Mouse (Mus musculus) forebrain, embryonic 14.5 days (tissue): ENCODE measurements at regions not wholly inside any gene's neighbourhood (a gene's known extent, or its start where the extent isn't known, plus 50 kb on each side); places are given as distances from the start of the nearest gene placed in this dataset.

Experiments used
- ATAC-seq: fragments of 200-750 bp; cut with Nextera tagmentation; 2 replicates; pipeline ENCODE4 v1.8.0; 2017; ENCODE audit warnings: mild to moderate bottlenecking, moderate library complexity
- DNase-seq: peaks from one replicate; pipeline ENCODE4 v3.0.0-alpha.2; 2015; ENCODE audit warnings: low spot score
- H3K27ac ChIP-seq: fragments of 300-500 bp; sonication (generic); 2 replicates; pipeline ENCODE4 v1.5.1; 2014; ENCODE audit warnings: low read depth, mild to moderate bottlenecking, control low read depth, low read length, moderate library complexity
- H3K27me3 ChIP-seq: fragments of 300-500 bp; sonication (generic); replicated peaks from 2 replicates; pipeline ENCODE4 v1.6.1; 2014; ENCODE audit warnings: low read length, control low read depth, mixed read lengths; ENCODE audit not compliant: control insufficient read depth, insufficient read depth
- H3K36me3 ChIP-seq: fragments of 300-500 bp; sonication (generic); 2 replicates; pipeline ENCODE4 v1.6.1; 2014; ENCODE audit warnings: low read length, control low read depth; ENCODE audit not compliant: control insufficient read depth, insufficient read depth
- H3K4me1 ChIP-seq: fragments of 300-500 bp; sonication (generic); 2 replicates; pipeline ENCODE4 v1.6.1; 2014; ENCODE audit warnings: antibody characterized with exemption, low read length, control low read depth; ENCODE audit not compliant: control insufficient read depth, insufficient read depth
- H3K4me2 ChIP-seq: fragments of 300-500 bp; sonication (generic); 2 replicates; pipeline ENCODE4 v1.6.1; 2014; ENCODE audit warnings: mild to moderate bottlenecking, control low read depth, low read length
- H3K4me3 ChIP-seq: fragments of 300-500 bp; sonication (generic); 2 replicates; pipeline ENCODE4 v1.5.1; 2014; ENCODE audit warnings: low read depth, low read length, control low read depth
- H3K9ac ChIP-seq: fragments of 300-500 bp; sonication (generic); 2 replicates; pipeline ENCODE4 v1.6.1; 2014; ENCODE audit warnings: mild to moderate bottlenecking, low read length, control low read depth, moderate library complexity
- H3K9me3 ChIP-seq: fragments of 300-500 bp; sonication (generic); replicated peaks from 2 replicates; pipeline ENCODE4 v1.6.1; 2016; ENCODE audit warnings: low read length, control low read depth, mixed read lengths; ENCODE audit not compliant: control insufficient read depth
- WGBS: fragments of 180-500 bp; shearing (Covaris S2); extraction: QIAGEN DNeasy Blood & Tissue Kit; methylation state at CpG from one replicate; pipeline ENCODE4 v1.1.7; 2014; 5-methylcytosine and 5-hydroxymethylcytosine counted together

- WGBS: 91% methylated on average over 4 of the region's 4 CpGs
- Histone ChIP-seq H3K4me1 (no peaks in the 10 kb centered on the region), H3K4me2 (no peak overlapping the region), H3K36me3 (no peaks in the 10 kb centered on the region), H3K4me3 (no peak overlapping the region), H3K27ac (no peak overlapping the region), H3K9ac (no peak overlapping the region), H3K27me3 (no peaks in the 10 kb centered on the region), H3K9me3 (no peaks in the 10 kb centered on the region)
- no peak for ATAC-seq
- DNase-seq: no peak
These were observed 310.8 kb upstream of the Actbl2 start for GRCm38 (mm10) chr13:110944061-110944460.

- Histone ChIP-seq H3K4me3 (no peak overlapping the region), H3K27ac (no peak overlapping the region), H3K36me3 (no peaks in the 10 kb centered on the region), H3K9me3 (no peaks in the 10 kb centered on the region), H3K9ac (no peak overlapping the region), H3K4me1 (no peaks in the 10 kb centered on the region), H3K27me3 (no peaks in the 10 kb centered on the region), H3K4me2 (no peak overlapping the region)
- ATAC-seq: no peak
- no peak for DNase-seq
- WGBS: 94% methylated on average over 5 of the region's 5 CpGs
These were observed 310.1 kb upstream of the Actbl2 start for GRCm38 (mm10) chr13:110944683-110945082.

GRCm38 (mm10) chr13:110960212-110960611 lies 294.6 kb upstream of the Actbl2 start:
- ATAC-seq (no peak), DNase-seq (no peak)
- Histone ChIP-seq H3K4me1 (no peaks in the 10 kb centered on the region), H3K9me3 (no peaks in the 10 kb centered on the region), H3K4me2 (no peak overlapping the region), H3K9ac (no peak overlapping the region), H3K4me3 (no peak overlapping the region), H3K27me3 (no peaks in the 10 kb centered on the region), H3K27ac (no peak overlapping the region), H3K36me3 (no peaks in the 10 kb centered on the region)
- 88% methylated on average over 5 of the region's 5 CpGs for WGBS

GRCm38 (mm10) chr13:110967109-110967508 lies 287.7 kb upstream of the Actbl2 start:
- DNase-seq (no peak), ATAC-seq (no peak)
- WGBS: 69% methylated on average over 8 of the region's 8 CpGs
- no peak overlapping the region for H3K9ac ChIP-seq
- H3K4me3 ChIP-seq: no peak overlapping the region
- H3K4me1 ChIP-seq: no peaks in the 10 kb centered on the region
- H3K9me3 ChIP-seq: no peaks in the 10 kb centered on the region
- H3K4me2 ChIP-seq: no peak overlapping the region
- no peaks in the 10 kb centered on the region for H3K27me3 ChIP-seq
- H3K27ac ChIP-seq: no peak overlapping the region
- no peaks in the 10 kb centered on the region for H3K36me3 ChIP-seq

- 49% methylated on average over 5 of the region's 5 CpGs for WGBS
- Histone ChIP-seq H3K9ac (no peak overlapping the region), H3K4me3 (no peak overlapping the region), H3K9me3 (no peaks in the 10 kb centered on the region), H3K27ac (no peak overlapping the region), H3K4me1 (no peaks in the 10 kb centered on the region), H3K27me3 (no peaks in the 10 kb centered on the region), H3K4me2 (no peak overlapping the region), H3K36me3 (no peaks in the 10 kb centered on the region)
- DNase-seq (peak; percentile 95), ATAC-seq (peak; percentile 99)
These were observed 286.9 kb upstream of the Actbl2 start for GRCm38 (mm10) chr13:110967626-110968506.

GRCm38 (mm10) chr13:110968507-110968905 lies 286.3 kb upstream of the Actbl2 start:
- WGBS: 51% methylated on average over 7 of the region's 7 CpGs
- no peak overlapping the region for H3K27ac ChIP-seq
- ATAC-seq (peak; percentile 55; the same call in 1 of the 2 replicates), DNase-seq (peak; percentile 34)
- H3K4me2 ChIP-seq: no peak overlapping the region
- H3K9me3 ChIP-seq: no peaks in the 10 kb centered on the region
- H3K9ac ChIP-seq: no peak overlapping the region
- no peaks in the 10 kb centered on the region for H3K4me1 ChIP-seq
- no peaks in the 10 kb centered on the region for H3K27me3 ChIP-seq
- no peaks in the 10 kb centered on the region for H3K36me3 ChIP-seq
- no peak overlapping the region for H3K4me3 ChIP-seq

- Histone ChIP-seq H3K27me3 (no peaks in the 10 kb centered on the region), H3K4me1 (no peaks in the 10 kb centered on the region), H3K9ac (no peak overlapping the region), H3K27ac (no peak overlapping the region), H3K4me2 (no peak overlapping the region), H3K9me3 (no peaks in the 10 kb centered on the region), H3K36me3 (no peaks in the 10 kb centered on the region), H3K4me3 (no peak overlapping the region)
- ATAC-seq (no peak), DNase-seq (no peak)
- WGBS: 89% methylated on average over 5 of the region's 5 CpGs
These were observed 277.4 kb upstream of the Actbl2 start for GRCm38 (mm10) chr13:110977379-110977778.

GRCm38 (mm10) chr13:110978022-110978421 lies 276.8 kb upstream of the Actbl2 start:
- no peaks in the 10 kb centered on the region for H3K9me3 ChIP-seq
- ATAC-seq (no peak), DNase-seq (no peak)
- no peak overlapping the region for H3K4me2 ChIP-seq
- no peak overlapping the region for H3K27ac ChIP-seq
- no peaks in the 10 kb centered on the region for H3K36me3 ChIP-seq
- no peaks in the 10 kb centered on the region for H3K27me3 ChIP-seq
- no peaks in the 10 kb centered on the region for H3K4me1 ChIP-seq
- H3K4me3 ChIP-seq: no peak overlapping the region
- WGBS: 90% methylated on average over 3 of the region's 3 CpGs
- no peak overlapping the region for H3K9ac ChIP-seq

GRCm38 (mm10) chr13:110990677-110991076 lies 264.1 kb upstream of the Actbl2 start:
- 90% methylated on average over 2 of the region's 2 CpGs for WGBS
- Histone ChIP-seq H3K4me2 (no peak overlapping the region), H3K4me3 (no peak overlapping the region), H3K36me3 (no peaks in the 10 kb centered on the region), H3K4me1 (no peaks in the 10 kb centered on the region), H3K9ac (no peak overlapping the region), H3K27me3 (no peaks in the 10 kb centered on the region), H3K9me3 (no peaks in the 10 kb centered on the region), H3K27ac (no peak overlapping the region)
- DNase-seq (no peak), ATAC-seq (no peak)
